Mouse (Mus musculus) thymus, postnatal 4 days (tissue): ENCODE measurements around the gene Myh7b.

Experiments
- DNase-seq: peaks from one replicate; pipeline ENCODE4 v3.0.0; 2021

The Myh7b gene

DNA sequence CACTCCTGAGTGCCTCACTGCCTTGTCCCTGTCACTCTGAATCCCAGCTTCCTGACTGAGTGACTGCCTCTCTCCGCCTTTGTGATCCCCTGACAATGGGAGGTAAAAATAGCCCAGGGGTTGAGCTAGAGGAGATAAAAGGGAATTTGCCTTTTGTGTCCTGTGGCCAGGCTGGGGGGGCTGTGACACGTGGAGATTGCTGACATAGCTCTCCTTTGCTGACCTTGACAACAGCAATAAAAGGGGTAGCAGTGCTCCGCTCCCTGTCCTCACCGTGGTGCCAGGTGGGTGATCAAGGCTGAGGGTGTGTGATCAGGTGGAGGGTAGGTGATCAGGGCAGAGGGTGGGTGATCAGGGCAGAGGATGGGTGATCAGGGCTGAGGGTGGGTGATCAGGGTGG is at the start of gene Myh7b:
Gene Myh7b (plus strand): TSS at position 235 of the 400 bp plus-strand sequence.
- DNase-seq: no peak

DNA sequence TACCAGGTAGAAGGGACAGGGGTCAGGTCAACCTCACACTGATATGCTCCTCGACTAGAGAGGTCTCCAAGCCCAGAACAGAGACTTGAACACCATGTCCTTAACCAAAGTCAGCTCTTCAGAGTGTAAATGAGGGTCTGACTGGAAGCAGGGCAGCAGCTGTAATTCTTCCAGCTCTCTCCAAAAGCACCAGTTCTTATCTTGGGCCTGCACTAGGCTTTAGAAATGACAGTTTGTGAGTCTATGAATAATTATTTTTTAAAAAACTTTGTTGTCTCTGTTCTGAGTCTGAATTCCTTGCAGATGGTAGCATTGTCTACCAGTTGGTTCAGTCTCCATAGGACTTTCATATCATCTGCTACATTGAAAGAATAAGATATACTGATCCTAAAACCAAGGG is 48.8 kb upstream of the Myh7b start:
- DNase-seq: no peak

DNA sequence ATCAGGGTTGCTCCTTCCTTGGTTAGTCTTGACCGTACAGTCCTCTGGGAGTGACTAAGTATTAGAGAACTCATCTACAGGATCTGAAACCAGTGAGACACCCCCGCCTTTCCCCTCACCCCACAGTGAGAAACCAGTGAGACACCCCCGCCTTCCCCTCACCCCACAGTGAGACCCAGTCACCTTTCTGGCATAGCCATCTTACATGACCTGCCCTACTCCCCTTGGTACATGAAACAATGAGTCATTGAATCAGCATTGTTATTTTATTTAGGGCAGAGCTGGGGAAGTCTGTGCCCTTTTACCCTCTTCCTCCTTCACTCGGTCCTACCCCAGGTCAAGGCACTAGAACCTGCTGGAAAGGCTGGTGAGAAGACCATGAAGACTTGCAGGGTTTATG is 48.1 kb upstream of the Myh7b start:
- no peak for DNase-seq

DNA sequence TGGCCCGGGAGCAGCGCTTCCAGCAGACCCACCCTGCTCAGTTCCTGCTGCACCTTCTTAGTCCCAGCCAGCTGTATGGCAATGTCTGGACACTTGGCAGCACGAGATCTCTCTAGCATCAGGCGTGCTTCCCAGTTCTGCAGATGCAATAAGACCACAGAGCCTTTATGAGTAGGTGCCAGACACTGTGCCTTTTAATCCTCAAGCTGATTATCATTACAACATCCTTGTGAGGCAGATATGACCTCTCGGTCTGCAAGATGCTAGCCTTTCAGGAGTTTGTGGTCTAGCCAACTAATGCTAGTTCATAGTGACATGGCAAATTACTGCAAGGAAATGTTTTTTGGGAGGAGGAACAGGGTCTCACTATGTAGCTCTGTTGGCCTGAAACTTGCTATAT is 43.3 kb upstream of the Myh7b start:
- DNase-seq: no peak

DNA sequence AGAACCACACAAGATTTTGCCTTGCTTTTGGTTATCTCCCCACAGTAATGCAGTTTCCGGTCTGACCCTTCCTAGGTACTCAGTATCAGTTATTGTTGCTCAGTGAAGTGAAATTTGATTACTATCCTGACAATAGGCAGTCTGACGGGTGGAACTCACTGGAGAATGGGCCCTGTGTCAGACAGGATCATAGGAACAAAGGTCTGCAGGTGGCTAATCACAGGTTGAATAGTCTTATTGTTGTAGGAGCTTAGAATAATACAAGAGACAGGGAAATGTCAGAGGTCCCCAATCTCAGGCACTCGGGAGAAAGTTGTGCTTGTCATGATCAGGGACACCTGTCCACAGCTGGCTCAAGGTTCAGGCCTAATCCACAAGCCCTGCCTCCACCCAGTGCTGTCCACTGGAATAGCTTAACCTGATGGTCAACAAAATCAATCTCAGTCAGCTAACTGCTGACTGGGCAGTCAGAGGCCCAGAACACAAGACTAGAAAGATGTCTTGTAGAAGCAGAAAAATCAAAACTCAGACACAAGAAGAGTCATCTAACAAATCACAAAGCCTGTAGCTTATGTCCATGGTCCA is 41.7 kb upstream of the Myh7b start:
- no peak for DNase-seq

DNA sequence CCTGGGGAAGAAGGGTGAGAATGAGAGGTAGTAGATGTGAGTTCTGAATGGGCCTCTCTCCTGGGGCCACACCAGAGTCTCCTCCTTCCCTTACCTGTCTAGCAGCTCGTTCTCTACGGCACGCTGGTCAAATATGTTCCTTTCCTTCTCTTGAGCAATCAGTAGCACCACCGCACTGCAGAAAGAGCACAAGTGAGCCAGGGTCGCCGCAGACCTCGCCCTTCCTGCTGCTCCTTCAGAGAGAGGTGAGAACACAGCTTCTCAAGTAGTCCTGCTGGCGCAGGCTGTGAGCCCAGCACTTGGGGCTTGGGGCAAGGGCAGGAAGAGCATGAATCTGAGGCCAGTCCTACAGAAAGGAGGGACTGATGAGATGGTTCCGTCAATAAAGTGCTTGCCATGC is 38.0 kb upstream of the Myh7b start:
- DNase-seq: no peak

DNA sequence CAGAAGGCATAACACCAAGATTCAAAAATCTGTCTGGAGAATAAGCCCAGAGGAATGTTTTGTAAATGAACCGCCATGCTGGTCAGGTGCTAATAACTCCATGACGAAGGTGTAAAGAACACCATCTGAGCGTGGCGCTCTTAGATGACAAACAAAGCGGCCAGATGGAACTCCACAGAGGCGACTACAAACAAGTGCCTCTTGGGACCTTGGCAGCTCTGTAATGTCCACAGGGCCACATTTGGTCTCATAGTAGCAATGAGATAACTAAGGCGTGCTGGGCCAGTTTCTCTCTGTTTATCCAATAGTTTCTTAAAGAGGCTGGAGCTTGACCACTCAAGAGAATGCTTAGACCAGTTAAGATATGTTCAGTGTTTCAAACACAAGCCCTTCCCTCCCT is 37.0 kb upstream of the Myh7b start:
- no peak for DNase-seq

DNA sequence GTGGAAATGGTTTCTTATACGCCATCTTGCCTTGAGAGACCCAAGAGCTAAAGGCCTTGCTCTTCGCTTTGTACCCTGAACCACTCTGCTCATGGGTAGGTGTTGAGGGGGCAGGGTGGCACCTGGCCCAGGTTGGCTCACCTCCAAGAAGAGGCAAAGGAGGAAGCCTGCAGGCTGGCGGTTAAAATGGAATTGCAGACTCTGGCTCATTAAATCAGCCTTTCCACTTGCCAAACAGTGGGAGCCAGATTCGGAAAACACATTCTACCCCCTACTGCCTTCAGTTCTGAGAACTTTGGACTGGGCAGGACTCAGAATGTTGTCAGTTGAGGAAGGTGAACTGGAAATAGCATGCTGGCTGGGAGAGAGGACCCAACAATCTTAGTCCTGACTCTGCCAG is 36.3 kb upstream of the Myh7b start:
- no peak for DNase-seq

DNA sequence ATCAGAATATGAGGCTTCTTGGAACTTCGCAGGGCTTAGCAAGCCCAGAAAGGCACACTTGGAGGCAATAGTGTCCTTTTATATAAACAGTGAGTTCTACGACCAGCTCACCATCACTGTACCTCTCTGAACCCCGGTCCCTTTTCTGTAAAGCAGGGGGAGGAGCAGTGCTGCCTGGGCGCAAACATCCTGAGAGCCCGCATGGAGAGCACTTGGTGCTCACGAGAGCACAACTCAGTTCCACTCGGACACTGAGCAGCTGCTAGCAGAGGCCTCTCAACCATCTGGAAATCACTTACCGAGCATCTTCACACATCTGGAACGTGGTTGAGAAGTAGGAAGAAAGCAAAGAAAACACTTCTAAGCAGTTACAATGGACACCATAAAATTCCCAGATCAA is 34.4 kb upstream of the Myh7b start:
- DNase-seq: no peak

DNA sequence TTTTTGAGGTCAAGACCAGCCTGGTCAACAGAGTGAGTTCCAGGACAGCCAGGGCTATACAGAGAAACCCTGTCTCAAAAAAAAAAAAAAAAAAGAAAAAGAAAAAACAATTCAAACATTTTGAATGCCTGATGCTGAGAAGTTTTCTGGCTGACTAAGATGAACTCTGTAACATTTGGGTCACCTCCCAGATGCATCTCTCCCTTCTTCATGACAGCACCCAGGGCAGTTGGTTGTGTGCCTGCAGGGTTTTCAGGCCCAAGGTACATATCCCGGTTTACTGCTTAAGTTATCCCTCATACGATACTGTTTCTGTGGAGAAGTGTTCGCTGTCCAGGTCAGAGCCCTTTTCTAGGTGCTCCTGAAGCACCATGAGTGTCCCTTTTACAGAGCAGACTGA is 30.7 kb upstream of the Myh7b start:
- no peak for DNase-seq

DNA sequence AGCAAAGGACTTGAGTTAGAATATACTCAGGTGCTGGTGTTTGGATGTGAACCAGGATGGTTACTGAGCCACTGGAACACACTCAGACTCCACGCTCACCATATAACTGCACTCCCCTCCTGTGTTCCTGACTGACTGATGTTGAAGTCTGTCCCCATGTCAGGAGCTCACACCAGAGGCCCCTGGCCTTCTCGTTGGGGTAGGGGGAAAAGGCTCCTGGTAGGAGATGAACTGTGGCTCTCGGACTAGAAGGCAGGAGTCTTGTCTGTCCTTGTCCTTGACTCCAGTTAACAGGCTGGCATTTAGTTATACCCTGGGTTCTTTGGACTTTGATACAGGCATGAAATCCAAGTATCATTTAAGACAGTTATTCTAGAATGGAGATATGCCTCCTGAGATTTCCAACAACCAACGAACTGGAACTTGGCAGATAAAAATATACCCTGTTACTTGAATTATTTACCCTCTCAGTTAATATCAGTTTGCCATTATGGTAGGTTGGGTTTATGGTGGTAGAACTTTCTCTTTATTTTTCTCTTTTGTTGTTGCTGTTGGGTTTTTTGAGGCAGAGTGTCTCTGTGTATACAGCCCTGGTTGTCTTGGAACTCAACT is 28.5 kb upstream of the Myh7b start:
- DNase-seq: no peak

DNA sequence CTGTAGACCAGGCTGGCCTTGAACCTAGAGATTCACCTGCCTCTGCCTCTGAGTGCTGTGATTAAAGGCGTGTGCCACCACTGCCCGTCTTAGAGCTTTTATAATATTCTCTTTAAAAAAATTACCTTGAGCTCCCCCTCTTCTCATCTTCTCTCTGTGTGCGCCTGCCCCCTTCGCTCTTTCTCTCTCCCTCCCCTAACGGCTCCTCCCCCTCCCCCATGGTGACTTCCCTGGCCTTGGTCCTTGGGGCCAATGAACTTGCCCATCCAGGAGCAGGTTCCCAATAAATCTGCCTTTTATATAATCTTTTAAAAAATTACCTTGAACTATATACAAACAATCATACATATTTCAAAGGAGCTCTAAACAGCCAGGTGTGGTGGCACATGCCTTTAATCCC is 28.0 kb upstream of the Myh7b start:
- no peak for DNase-seq

DNA sequence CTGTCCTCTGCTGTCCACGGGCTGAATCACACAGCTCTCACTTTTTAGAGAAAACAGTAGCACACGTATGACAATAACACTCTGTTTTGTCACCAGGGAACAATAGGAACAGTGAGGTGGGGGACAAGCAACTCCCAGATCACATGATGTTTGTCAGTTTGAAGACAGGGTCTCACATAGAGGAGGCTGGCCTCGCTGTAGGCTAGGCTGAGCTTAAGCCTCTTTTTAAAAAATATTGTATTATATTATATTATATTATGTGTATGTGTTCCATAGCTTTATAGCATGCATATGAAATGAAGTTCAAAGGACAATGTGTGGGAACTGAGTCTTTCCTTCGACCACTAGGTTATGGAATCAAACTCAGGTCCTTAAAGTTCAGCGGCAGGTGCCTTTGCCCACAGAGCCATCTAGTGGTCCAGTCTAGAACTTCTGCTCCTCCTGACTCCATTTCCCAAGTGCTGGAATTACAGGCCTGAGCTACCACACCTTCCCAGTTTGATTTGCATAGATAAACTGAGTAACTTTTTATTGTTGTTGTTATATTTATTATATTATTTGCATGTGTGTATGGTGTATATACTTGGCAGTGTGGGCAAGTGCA is 27.0 kb upstream of the Myh7b start:
- peak; percentile 64 for DNase-seq

DNA sequence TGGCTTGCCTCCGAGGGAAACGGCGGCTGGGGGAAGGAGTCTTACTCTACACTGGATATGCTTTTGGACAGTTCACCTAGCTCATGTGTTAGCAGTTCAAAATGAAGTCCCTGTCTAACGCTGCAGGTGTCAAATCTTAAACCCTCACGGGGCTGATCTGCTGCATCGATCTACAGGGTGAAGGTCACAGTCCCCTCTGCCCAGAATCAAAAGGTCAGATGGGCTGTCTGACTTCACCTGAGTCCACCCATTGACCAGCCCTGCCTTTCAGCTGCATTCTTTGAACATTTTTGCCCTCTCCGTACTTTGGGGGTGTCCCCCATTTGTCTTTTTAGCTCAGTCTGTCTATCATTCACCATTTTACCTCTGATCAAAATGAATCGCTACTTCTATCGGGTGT is 25.9 kb upstream of the Myh7b start:
- DNase-seq: no peak

DNA sequence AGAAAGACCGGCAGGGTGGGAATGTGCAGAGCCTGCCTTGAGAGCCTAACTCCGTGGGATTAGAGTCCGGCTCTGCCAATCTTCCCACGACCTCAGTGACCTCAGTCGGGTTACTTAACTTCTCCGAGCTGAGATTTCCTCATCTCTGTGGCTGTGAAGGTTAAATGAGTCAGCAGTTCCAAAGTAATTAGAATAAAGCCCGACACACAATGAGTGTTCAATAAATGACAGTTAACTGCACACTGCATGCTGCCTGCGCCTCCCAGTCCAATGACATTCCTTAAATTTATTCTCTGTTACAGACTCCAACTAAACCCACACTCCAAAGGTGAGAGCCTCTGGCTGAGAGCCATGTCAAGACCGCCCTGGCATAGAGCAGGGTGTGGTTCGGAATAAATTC is 25.5 kb upstream of the Myh7b start:
- no peak for DNase-seq

DNA sequence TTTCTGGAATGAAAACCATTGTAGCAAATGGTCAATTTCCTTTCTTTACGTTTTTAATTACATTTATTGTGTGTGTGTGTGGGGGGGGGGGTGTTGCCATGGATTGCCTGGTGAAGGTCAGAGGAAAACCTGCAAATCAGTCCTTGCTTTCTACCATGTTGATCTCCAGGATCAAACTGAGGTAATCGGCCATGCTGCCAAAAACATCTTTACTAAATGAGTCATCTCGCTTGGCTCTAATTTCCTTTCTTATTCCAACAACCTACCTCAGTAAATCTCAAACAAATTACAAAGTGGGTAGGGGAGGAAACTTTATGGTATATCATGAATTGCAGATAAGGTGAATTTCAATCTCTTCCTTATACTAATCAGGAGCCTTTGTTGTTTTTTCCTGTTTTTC is 22.9 kb upstream of the Myh7b start:
- no peak for DNase-seq

DNA sequence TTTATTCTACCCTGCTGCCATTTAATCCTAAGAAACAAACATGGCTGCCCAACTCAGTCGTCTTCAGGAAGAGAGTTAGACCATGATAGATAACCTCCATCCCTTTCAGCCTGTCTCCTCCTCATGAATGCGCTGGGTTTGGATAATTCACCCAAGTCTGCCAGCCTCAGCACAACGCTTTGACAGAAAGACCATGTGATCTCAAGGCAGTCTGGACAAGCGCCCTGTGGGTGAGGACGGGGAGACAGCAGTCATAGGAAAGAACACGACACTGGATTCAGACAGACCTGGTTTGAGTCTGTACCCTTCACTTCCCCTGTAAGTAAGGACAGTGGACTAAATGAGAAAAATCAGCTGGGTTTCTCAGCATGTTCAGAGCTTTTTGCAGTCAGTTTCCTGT is 21.5 kb upstream of the Myh7b start:
- no peak for DNase-seq

DNA sequence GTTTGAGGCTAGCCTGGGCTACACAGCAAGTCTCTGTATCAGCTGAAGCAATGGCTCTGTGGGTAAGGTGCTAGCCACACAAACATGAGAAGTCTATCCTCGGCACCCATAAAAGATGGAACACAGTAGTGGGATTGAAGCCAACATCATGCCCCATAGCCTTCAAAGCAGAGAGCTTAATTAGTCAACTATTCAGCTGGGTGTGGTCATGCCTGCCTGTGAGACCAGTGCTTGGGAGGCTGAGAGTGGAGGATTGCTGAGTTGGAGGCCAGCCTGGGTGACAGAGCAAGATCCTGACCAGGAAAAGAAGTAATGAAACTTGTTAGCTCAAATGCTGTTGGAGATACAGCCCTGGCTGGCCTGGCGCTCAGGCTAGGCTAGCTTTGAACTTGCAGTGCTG is 20.1 kb upstream of the Myh7b start:
- DNase-seq: no peak

DNA sequence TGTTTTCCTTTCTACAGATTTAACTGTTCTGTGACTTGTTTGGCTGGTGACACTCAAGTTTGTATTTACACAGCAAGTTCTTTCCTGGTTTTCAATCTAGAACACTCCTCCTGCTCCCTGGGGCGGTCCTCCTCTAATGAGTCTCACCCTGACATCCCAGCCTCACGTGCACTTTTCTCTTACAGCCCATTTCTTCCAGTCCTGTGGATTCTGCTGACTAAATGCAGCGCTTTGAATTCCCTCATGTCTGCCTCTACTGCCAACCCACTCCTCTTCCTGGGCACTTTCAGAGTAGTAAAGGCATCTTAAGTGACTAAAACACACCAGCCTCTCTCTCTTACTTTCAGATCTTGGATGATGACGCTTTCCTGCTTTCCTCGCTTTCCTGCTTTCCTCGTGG is 19.3 kb upstream of the Myh7b start:
- DNase-seq: no peak

DNA sequence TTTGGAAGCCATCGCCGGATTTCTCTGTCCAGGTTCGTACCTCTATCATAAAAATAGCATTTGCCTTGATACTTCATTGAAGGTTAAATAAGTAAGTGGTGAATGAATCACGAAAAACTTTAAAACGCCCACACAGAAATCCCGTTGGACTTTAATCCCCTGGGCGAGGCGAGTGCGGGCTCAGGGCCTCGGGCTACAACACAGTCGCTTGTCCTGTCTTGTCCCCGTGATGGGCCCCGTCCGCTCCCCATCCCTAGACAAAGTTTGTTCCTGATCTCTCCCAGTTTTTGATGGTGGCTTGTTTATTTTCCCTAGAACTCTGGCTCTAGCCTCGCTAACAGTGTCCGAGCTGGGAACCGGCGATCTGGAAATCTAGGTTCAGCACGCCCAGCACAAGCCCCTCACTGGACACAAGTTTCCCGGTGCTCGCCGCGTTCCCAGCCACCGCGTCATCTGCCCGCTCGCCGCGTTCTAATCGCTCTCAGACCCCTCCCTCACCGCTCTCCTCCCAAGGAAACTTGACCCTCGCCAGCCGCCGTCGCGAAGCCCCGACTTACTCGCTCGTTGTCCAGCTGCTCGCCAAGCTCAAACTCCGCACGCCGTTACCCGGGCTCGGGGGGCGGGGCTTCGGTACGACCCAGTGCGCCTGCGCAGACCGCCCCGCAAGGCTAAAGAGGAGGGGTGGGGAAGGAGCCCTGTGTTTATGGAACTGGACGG is 18.7 kb upstream of the Myh7b start, which contains the start of gene Gss:
Gene Gss (minus strand): TSS at position 674 of the 717 bp plus-strand sequence.
- peak; percentile 99 for DNase-seq

DNA sequence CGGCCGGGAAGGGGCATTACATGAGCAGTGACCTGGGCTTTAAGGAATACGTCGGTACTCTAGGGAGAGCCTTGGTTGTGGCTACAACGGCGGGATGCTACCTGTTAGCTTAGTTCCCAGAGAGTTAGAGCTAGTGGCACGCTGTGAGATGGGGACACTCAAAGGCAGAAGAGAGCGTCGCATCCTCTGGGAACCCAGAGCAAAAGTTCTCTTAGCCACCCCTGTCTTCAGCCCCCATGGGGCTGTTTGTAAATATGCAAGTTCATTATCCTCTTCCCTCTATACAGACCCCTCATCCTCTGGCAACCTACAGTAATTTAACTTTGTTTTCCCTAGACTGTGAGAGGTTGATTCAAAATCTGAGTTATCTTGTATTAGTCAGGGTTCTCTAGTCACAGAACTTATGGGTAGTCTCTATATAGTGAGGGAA is 18.1 kb upstream of the Myh7b start:
- DNase-seq: no peak

DNA sequence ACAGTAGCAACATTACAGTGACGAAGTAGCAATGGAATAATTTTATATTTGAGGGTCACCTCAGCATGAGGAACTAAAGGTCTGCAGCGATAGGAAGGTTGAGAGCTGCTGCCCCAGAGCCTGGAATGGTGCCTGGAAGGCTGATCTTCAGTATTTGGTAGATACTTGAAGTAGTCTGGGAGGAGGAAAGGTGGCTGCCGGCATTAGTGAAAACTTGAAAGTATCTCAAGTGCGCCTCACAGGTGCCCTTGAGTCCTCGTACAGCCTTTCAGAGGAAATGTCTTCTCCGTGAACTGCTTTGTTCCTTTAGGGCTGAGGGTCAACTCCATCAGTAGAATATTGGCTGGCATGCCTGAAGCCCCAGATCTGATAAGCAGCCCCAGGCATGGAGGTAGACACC is 15.5 kb upstream of the Myh7b start:
- DNase-seq: no peak

DNA sequence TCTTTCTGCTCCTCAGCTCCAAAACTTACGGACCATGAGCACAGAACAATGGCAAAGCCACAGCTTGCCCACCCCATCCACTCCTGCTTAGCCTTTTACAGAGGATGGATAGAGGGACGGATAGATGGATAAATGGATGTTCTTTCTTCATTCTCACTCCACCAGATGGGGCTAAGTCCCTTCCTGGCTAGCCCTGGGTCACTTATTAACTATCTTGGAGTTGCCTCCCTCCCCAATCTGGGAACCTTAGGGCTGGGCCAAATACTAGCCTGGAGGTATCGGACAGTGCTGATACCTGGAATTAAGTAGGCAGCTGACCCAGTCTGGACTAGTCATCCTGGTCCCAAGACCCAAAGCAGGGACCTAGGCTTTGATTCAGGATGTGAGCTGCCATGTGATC is 7.3 kb upstream of the Myh7b start:
- no peak for DNase-seq

DNA sequence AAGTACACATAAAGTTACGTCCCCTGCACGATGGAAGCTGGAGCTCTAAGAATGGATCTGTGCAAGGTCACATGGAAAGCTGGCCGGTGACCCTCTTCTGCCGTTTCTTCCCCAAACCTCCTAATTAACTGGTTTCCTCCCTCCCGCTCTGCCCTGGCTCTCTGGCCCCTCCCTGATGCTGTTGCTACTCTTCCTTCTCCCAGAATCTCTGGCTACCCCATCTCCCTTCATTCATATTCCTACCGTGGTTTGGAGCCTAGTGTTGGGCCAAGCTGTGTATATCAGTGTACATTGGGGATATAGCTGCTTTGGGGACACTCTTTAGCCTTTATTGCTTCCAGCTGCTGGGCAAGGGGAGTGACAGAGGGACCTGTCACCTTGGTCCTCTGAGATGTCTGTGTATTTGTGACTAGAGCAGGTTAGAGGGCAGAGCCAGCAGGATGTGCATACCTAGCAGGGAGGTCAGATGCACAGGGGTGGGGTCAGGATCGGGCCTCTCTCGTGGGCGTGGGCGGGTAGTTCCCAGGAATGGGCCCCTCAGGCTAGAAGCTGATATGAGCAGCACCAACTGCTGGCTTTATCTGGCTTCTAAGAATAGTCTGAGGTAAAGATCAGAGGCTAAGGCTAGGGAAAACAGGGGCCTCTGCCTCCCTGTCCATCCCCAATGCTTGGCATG is 6.3 kb upstream of the Myh7b start:
- DNase-seq: no peak
